Mouse (Mus musculus) stomach, postnatal 0 days (tissue): ENCODE results near the gene 2210011C24Rik. TPM values are rescaled to one million over a fixed set of nuclear protein-coding genes. Genes with fewer than 3 reads are reported as not detected.
"Not testable (repeated sequence)": the region's sequence is repeated elsewhere in the genome, so short reads cannot be mapped to it uniquely, and the experiment has no call there.

Experiments
- ATAC-seq: fragments of 200-750 bp; cut with Nextera tagmentation; 2 replicates; pipeline ENCODE4 v1.8.0; 2017; ENCODE audit not compliant: low FRiP score, low TSS enrichment
- DNase-seq: peaks from one replicate; pipeline ENCODE4 v3.0.0-alpha.2; 2016; ENCODE audit warnings: low spot score
- H3K27ac ChIP-seq: fragments of 300-500 bp; sonication (generic); replicated peaks from 2 replicates; pipeline ENCODE4 v1.5.1; 2014; ENCODE audit warnings: mild to moderate bottlenecking, control low read depth
- H3K27me3 ChIP-seq: fragments of 300-500 bp; sonication (generic); 2 replicates; pipeline ENCODE4 v1.6.1; 2014; ENCODE audit warnings: low read length; ENCODE audit not compliant: control insufficient read depth, insufficient read depth
- H3K36me3 ChIP-seq: fragments of 300-500 bp; sonication (generic); 2 replicates; pipeline ENCODE4 v1.6.1; 2014; ENCODE audit warnings: low read length, mixed read lengths; ENCODE audit not compliant: control insufficient read depth, insufficient read depth
- H3K4me1 ChIP-seq: fragments of 300-500 bp; sonication (generic); replicated peaks from 2 replicates; pipeline ENCODE4 v1.6.1; 2014; ENCODE audit warnings: antibody characterized with exemption; ENCODE audit not compliant: control insufficient read depth, insufficient read depth
- H3K4me2 ChIP-seq: fragments of 300-500 bp; sonication (generic); replicated peaks from 2 replicates; pipeline ENCODE4 v1.6.1; 2014; ENCODE audit warnings: low read depth, mild to moderate bottlenecking, control low read depth, moderate library complexity
- H3K4me3 ChIP-seq: fragments of 300-500 bp; sonication (generic); 2 replicates; pipeline ENCODE4 v1.5.1; 2014; ENCODE audit warnings: low read depth, low read length, control low read depth
- H3K9ac ChIP-seq: fragments of 300-500 bp; sonication (generic); 2 replicates; pipeline ENCODE4 v1.6.1; 2014; ENCODE audit warnings: mild to moderate bottlenecking, low read length, control low read depth, mixed read lengths
- H3K9me3 ChIP-seq: fragments of 300-500 bp; sonication (generic); 2 replicates; pipeline ENCODE4 v1.6.1; 2016; ENCODE audit warnings: low read length; ENCODE audit not compliant: control insufficient read depth
- CTCF ChIP-seq: IDR thresholded peaks from 2 replicates; pipeline ENCODE4 v1.5.1; 2016; ENCODE audit warnings: antibody characterized with exemption, low read depth, mild to moderate bottlenecking, moderate library complexity
- EP300 ChIP-seq: optimal IDR thresholded peaks from 2 replicates; pipeline ENCODE3; 2016; ENCODE audit warnings: antibody characterized with exemption
- WGBS: fragments of 180-500 bp; shearing (Covaris S2); extraction: QIAGEN DNeasy Blood & Tissue Kit; methylation state at CpG from one replicate; pipeline ENCODE4 v1.1.7; 2014; 5-methylcytosine and 5-hydroxymethylcytosine counted together
- polyA plus RNA-seq: library from polyadenylated mRNA; unstranded; fragments of >200 nt; fragmentation: Nextera tagmentation; extraction: Ambion mirVana; gene quantifications from 2 replicates; pipeline ENCODE4 v1.2.1, GENCODE M21; 2015

Gene 2210011C24Rik
- polyA plus RNA-seq, 1 experiment from 2014 or later, result 5.8 TPM

DNA sequence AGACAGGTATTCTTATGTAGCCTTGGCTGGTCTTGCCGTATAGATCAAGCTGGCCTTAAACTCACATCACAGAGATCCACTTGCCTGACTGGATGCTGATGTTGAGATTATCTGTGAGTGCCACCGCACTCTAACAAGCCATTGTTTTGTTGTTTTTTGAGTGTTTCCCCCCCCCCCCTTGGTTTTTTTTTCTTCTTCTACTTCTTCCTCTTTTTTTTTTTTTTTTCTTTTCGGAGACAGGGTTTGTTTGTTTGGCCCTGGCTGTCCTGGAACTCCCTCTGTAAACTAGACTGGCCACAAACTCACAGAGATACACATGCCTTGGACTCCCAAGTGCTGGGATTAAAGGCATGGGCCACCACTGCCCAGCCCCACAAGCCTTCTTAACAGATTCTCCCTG lies 17.9 kb downstream of the 2210011C24Rik start:
- ATAC-seq (no peak), DNase-seq (no peak)
- peaks cover 4% of the 10 kb centered on the region for H3K4me1 ChIP-seq
- WGBS, result 72% methylated on average over 3 of the region's 3 CpGs
- H3K9ac ChIP-seq, result no peak overlapping the region
- peaks cover 8% of the 10 kb centered on the region for H3K36me3 ChIP-seq
- H3K4me3 ChIP-seq, result no peak overlapping the region
- H3K27ac ChIP-seq, result no peak overlapping the region
- H3K27me3 ChIP-seq, result no peaks in the 10 kb centered on the region
- H3K9me3 ChIP-seq, result no peaks in the 10 kb centered on the region
- no peak for TF ChIP-seq CTCF
- TF ChIP-seq EP300, result no peak
- H3K4me2 ChIP-seq, result no peak overlapping the region

DNA sequence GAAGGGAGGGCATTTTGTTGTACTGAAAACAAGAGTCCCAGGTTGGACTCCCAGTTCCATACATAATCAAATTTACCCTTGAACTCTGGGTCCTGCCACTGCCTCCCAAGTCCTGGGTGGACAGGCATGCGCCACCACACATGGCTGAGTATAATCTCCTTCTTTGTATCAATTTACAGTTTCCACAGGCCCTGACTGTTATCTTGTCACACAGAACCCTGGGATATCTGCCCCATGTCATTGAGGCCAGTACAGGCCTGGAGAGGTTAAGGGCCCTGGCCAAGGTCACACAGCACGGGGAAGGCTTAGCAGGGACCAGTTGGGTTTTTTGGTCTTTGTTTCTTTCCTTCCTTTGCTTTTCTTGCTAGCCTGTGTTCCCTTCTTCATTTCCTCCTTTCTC lies 19.5 kb downstream of the 2210011C24Rik start:
- no peak for DNase-seq
- Histone ChIP-seq H3K4me2 (no peak overlapping the region), H3K36me3 (peaks cover 13% of the 10 kb centered on the region), H3K9me3 (no peaks in the 10 kb centered on the region), H3K4me1 (no peaks in the 10 kb centered on the region), H3K4me3 (no peak overlapping the region), H3K9ac (no peak overlapping the region), H3K27ac (no peak overlapping the region), H3K27me3 (no peaks in the 10 kb centered on the region)
- 88% methylated on average over 2 of the region's 2 CpGs for WGBS
- no peak for TF ChIP-seq EP300
- TF ChIP-seq CTCF, result no peak
- no peak for ATAC-seq

DNA sequence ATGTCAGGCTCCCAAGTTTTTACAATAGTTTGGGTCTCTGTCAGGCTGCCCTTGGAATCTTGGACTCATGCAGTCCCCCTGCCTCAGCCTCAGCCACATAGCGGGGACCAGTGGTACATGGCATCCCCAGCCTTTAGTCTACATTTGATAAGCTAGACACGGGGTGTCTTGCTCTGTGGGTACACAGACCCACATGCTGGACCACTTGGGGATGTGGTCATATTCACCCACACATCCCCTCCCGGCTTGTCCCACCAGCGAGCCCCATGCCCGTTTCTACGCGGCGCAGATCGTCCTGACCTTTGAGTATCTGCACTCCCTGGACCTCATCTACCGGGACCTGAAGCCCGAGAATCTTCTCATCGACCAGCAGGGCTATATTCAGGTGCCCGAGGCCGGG lies 21.8 kb downstream of the 2210011C24Rik start:
- Histone ChIP-seq H3K9me3 (no peaks in the 10 kb centered on the region), H3K27me3 (no peaks in the 10 kb centered on the region), H3K36me3 (peaks cover 19% of the 10 kb centered on the region), H3K9ac (no peak overlapping the region), H3K4me3 (no peak overlapping the region), H3K27ac (no peak overlapping the region), H3K4me2 (no peak overlapping the region), H3K4me1 (no peaks in the 10 kb centered on the region)
- 96% methylated on average over 14 of the region's 14 CpGs for WGBS
- DNase-seq (no peak), ATAC-seq (no peak)
- TF ChIP-seq EP300 (no peak), CTCF (no peak)

DNA sequence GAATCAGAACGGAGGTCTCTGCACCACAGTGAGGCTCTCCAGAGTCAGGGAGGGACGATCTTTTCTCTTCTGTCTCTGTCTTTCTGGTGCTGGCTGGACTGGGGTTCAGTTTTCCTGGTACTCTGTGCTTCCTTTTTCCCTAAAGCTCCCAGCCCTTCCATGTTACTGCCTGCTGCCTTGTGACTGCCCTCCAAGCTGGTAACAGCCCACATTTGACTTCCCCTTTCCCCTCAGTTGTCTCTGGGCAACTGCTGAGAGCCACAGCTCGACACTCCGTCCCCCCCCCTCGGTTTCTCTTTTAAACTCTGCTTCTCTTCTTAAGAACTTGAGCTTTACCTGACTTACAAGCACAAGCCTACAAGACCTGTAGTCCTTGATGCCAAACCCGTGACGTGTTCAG lies 22.7 kb downstream of the 2210011C24Rik start:
- TF ChIP-seq CTCF (no peak), EP300 (no peak)
- WGBS, result 79% methylated on average over 7 of the region's 7 CpGs
- Histone ChIP-seq H3K36me3 (peaks cover 17% of the 10 kb centered on the region), H3K9ac (no peak overlapping the region), H3K4me1 (no peaks in the 10 kb centered on the region), H3K9me3 (no peaks in the 10 kb centered on the region), H3K4me3 (no peak overlapping the region), H3K4me2 (no peak overlapping the region), H3K27me3 (no peaks in the 10 kb centered on the region), H3K27ac (no peak overlapping the region)
- ATAC-seq (no peak), DNase-seq (no peak)

DNA sequence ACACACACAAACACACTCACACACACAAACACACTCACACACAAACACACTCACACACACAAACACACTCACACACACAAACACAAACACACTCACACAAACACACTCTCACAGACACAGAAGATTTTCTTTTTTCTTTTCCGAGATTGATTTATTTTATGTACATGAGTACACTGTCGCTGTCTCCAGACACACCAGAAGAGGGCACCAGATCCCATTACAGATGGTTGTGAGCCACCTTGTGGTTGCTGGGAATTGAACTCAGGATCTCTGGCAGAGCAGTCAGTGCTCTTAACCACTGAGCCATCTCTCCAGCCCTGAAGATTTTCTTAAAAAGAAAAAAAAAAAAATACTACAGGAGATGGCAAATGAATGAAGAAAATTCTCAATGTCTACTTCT lies 28.7 kb downstream of the 2210011C24Rik start:
- TF ChIP-seq CTCF, result peak; percentile 46
- not testable (repeated sequence) for H3K9ac ChIP-seq, H3K27ac ChIP-seq, H3K4me2 ChIP-seq, DNase-seq, H3K4me1 ChIP-seq, H3K4me3 ChIP-seq, H3K27me3 ChIP-seq, H3K9me3 ChIP-seq, ATAC-seq
- WGBS, result 95% methylated on average over 2 of the region's 2 CpGs
- H3K36me3 ChIP-seq, result peaks cover 22% of the 10 kb centered on the region

DNA sequence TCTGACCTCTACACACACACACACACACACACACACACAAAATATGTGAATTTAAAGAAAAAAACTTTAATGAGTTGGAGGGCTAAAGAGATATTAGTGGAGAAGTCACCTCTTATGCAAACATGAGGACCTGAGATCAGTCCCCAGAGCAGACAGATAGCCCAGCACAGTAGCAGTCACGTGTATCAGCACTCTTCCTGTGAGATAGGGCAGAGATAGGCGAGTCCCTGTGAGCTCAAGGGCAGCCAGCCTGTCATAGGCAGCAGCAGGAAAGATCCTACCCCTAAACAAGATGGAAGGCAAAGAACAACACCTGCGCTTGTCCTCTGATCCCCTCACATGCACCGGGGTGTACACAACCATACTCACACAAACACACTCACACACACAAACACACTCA lies 29.5 kb downstream of the 2210011C24Rik start:
- Histone ChIP-seq H3K4me3 (no peak overlapping the region), H3K27ac (no peak overlapping the region), H3K4me1 (no peaks in the 10 kb centered on the region; the same call in 1 of the 2 replicates), H3K36me3 (peaks cover 19% of the 10 kb centered on the region; the same call in 1 of the 2 replicates), H3K9me3 (no peaks in the 10 kb centered on the region), H3K4me2 (no peak overlapping the region), H3K27me3 (no peaks in the 10 kb centered on the region), H3K9ac (no peak overlapping the region)
- DNase-seq (no peak), ATAC-seq (no peak)
- TF ChIP-seq EP300 (no peak), CTCF (no peak)
- WGBS, result 90% methylated on average over 4 of the region's 4 CpGs
